Mouse (Mus musculus): Measurements from ENCODE around the gene Pcbp4.

Gene Pcbp4

GRCm38 (mm10) chr9:106453271-106454070 lies at the start of gene Pcbp4:
Gene Pcbp4 (plus strand): TSS chr9:106453291.
- in situ Hi-C loops (cut with MboI, MseI) = no loop called here

- in situ Hi-C loops (cut with MboI, MseI) = loop anchor here (25.0 kb wide), 1 partner anchor 743 kb away; no protein-coding TSS in a partner anchor
These were observed 47.8 kb upstream of the Pcbp4 start for GRCm38 (mm10) chr9:106405275-106405674.

- in situ Hi-C loops (cut with MboI, MseI) = loop anchor here (25.0 kb wide), 1 partner anchor 744 kb away; no protein-coding TSS in a partner anchor
These were observed 46.5 kb upstream of the Pcbp4 start for GRCm38 (mm10) chr9:106406443-106407078.

- in situ Hi-C loops (cut with MboI, MseI) = loop anchor here (25.0 kb wide), 1 partner anchor 747 kb away; no protein-coding TSS in a partner anchor
These were observed 44.0 kb upstream of the Pcbp4 start for GRCm38 (mm10) chr9:106409096-106409495.

- in situ Hi-C loops (cut with MboI, MseI) = loop anchor here (25.0 kb wide), 1 partner anchor 748 kb away; no protein-coding TSS in a partner anchor
These were observed 42.9 kb upstream of the Pcbp4 start for GRCm38 (mm10) chr9:106410086-106410650.

GRCm38 (mm10) chr9:106411091-106411594 lies 41.9 kb upstream of the Pcbp4 start:
- in situ Hi-C loops (cut with MboI, MseI) = loop anchor here (25.0 kb wide), 1 partner anchor 749 kb away; no protein-coding TSS in a partner anchor

- in situ Hi-C loops (cut with MboI, MseI) = loop anchor here (25.0 kb wide), 1 partner anchor 749 kb away; no protein-coding TSS in a partner anchor
These were observed 41.4 kb upstream of the Pcbp4 start for GRCm38 (mm10) chr9:106411729-106412128.

- in situ Hi-C loops (cut with MboI, MseI) = loop anchor here (25.0 kb wide), 1 partner anchor 750 kb away; no protein-coding TSS in a partner anchor
These were observed 40.9 kb upstream of the Pcbp4 start for GRCm38 (mm10) chr9:106412210-106412609.

- in situ Hi-C loops (cut with MboI, MseI) = loop anchor here (25.0 kb wide), 1 partner anchor 751 kb away; no protein-coding TSS in a partner anchor
These were observed 39.5 kb upstream of the Pcbp4 start for GRCm38 (mm10) chr9:106413606-106414005.

GRCm38 (mm10) chr9:106416826-106417225 lies 36.3 kb upstream of the Pcbp4 start:
- in situ Hi-C loops (cut with MboI, MseI) = loop anchor here (25.0 kb wide), 1 partner anchor 755 kb away; no protein-coding TSS in a partner anchor

- in situ Hi-C loops (cut with MboI, MseI) = loop anchor here (25.0 kb wide), 1 partner anchor 756 kb away; no protein-coding TSS in a partner anchor
These were observed 35.1 kb upstream of the Pcbp4 start for GRCm38 (mm10) chr9:106417841-106418625.

GRCm38 (mm10) chr9:106420608-106421007 lies 32.5 kb upstream of the Pcbp4 start:
- in situ Hi-C loops (cut with MboI, MseI) = loop anchor here (5.0 to 25.0 kb wide), 3 partner anchors 113 to 758 kb away; no protein-coding TSS in a partner anchor

- in situ Hi-C loops (cut with MboI, MseI) = loop anchor here (5.0 to 25.0 kb wide), 3 partner anchors 114 to 759 kb away; no protein-coding TSS in a partner anchor
These were observed 31.8 kb upstream of the Pcbp4 start for GRCm38 (mm10) chr9:106421033-106421864.

GRCm38 (mm10) chr9:106421865-106422160 lies 31.3 kb upstream of the Pcbp4 start:
- in situ Hi-C loops (cut with MboI, MseI) = loop anchor here (5.0 to 25.0 kb wide), 3 partner anchors 115 to 760 kb away; no protein-coding TSS in a partner anchor

- in situ Hi-C loops (cut with MboI, MseI) = loop anchor here (10.0 kb wide), 1 partner anchor 214 kb away; no protein-coding TSS in a partner anchor
These were observed 24.3 kb upstream of the Pcbp4 start for GRCm38 (mm10) chr9:106428719-106429220.

GRCm38 (mm10) chr9:106429221-106430014 lies 23.7 kb upstream of the Pcbp4 start, which contains the start of gene Rpl29:
Gene Rpl29 (plus strand): TSS chr9:106429454.
- in situ Hi-C loops (cut with MboI, MseI) = loop anchor here (10.0 kb wide), 1 partner anchor 215 kb away; no protein-coding TSS in a partner anchor

- in situ Hi-C loops (cut with MboI, MseI) = no loop called here
These were observed 23.2 kb upstream of the Pcbp4 start for GRCm38 (mm10) chr9:106430015-106430264.

GRCm38 (mm10) chr9:106433389-106433788 lies 19.7 kb upstream of the Pcbp4 start:
- in situ Hi-C loops (cut with MboI, MseI) = no loop called here

- in situ Hi-C loops (cut with MboI, MseI) = no loop called here
These were observed 16.5 kb upstream of the Pcbp4 start for GRCm38 (mm10) chr9:106436566-106436965.

Data from T-helper 1 cell (primary cell).